Mouse (Mus musculus) cerebellum, postnatal 25 days (tissue): ENCODE measurements at regions not wholly inside any gene's neighbourhood (a gene's known extent, or its start where the extent isn't known, plus 50 kb on each side); places are given as distances from the start of the nearest gene placed in this dataset.

Source experiments
- DNase-seq, 2 experiments: peaks; one replicate each; pipeline ENCODE4 v3.0.0; 2021; ENCODE audit warnings: mixed read lengths in 2 of 2

GRCm38 (mm10) chr14:81957234-81957633 lies 1973.4 kb downstream of the Olfm4 start:
- no peak for DNase-seq

- DNase-seq, result peak; percentile 92 to 93
Observed at GRCm38 (mm10) chr14:81987806-81988205, 2003.9 kb downstream of the Olfm4 start.

- DNase-seq, result peak; percentile 35 to 50
Observed at GRCm38 (mm10) chr14:81988396-81988795, 2004.5 kb downstream of the Olfm4 start.

GRCm38 (mm10) chr14:82002790-82003189 lies 2018.9 kb downstream of the Olfm4 start:
- no peak for DNase-seq

DNA sequence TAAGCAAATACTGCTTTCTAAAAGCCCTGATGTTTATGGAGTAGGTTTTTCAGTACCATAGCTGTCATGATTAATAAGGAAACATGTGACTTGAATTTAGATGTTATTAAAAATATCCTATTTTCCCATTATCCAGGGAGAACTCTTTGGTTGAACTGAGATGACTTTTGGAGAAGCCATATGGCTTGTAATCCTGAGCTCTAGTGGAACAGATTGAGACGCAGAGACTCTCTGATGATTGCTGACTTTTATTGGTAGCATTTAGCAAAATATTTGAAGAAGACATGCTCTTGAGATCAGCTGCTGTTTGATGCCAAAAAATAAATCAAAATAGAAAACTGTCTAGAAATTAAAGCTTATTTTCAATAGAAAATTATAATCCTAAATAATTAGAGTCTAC lies 2030.8 kb downstream of the Olfm4 start:
- DNase-seq, result peak in 1 of 2 experiments; percentile 5
